Mouse (Mus musculus) stomach, embryonic 15.5 days (tissue): ENCODE measurements around the gene Irf2. TPM values are rescaled to one million over a fixed set of nuclear protein-coding genes. Genes with fewer than 3 reads are reported as not detected.

ENCODE experiments used
- ATAC-seq: fragments of 200-750 bp; cut with Nextera tagmentation; 2 replicates; pipeline ENCODE4 v1.8.0; 2017; ENCODE audit warnings: low read depth, moderate number of reproducible peaks, moderate TSS enrichment; ENCODE audit not compliant: insufficient read depth, low FRiP score
- H3K27ac ChIP-seq: fragments of 300-500 bp; sonication (generic); 2 replicates; pipeline ENCODE4 v1.5.1; 2015; ENCODE audit warnings: mild to moderate bottlenecking, inconsistent platforms
- H3K27me3 ChIP-seq: fragments of 300-500 bp; sonication (generic); replicated peaks from 2 replicates; pipeline ENCODE4 v1.6.1; 2015; ENCODE audit warnings: inconsistent platforms
- H3K36me3 ChIP-seq: fragments of 300-500 bp; sonication (generic); 2 replicates; pipeline ENCODE4 v1.6.1; 2015; ENCODE audit warnings: inconsistent platforms
- H3K4me1 ChIP-seq: fragments of 300-500 bp; sonication (generic); 2 replicates; pipeline ENCODE4 v1.6.1; 2015; ENCODE audit warnings: inconsistent platforms
- H3K4me2 ChIP-seq: fragments of 300-500 bp; sonication (generic); 2 replicates; pipeline ENCODE4 v1.6.1; 2015; ENCODE audit warnings: mild to moderate bottlenecking, inconsistent platforms
- H3K4me3 ChIP-seq: fragments of 300-500 bp; sonication (generic); replicated peaks from 2 replicates; pipeline ENCODE4 v1.5.1; 2015; ENCODE audit warnings: inconsistent platforms
- H3K9ac ChIP-seq: fragments of 300-500 bp; sonication (generic); 2 replicates; pipeline ENCODE4 v1.6.1; 2015; ENCODE audit warnings: inconsistent platforms
- H3K9me3 ChIP-seq: fragments of 300-500 bp; sonication (generic); 2 replicates; pipeline ENCODE4 v1.6.1; 2016; ENCODE audit warnings: inconsistent platforms
- WGBS: fragments of 180-500 bp; shearing (Covaris S2); methylation state at CpG from one replicate; pipeline ENCODE4 v1.1.7; 2015; 5-methylcytosine and 5-hydroxymethylcytosine counted together
- polyA plus RNA-seq: library from polyadenylated mRNA; unstranded; fragments of >200 nt; fragmentation: Nextera tagmentation; extraction: Ambion mirVana; gene quantifications from 2 replicates; pipeline ENCODE4 v1.2.1, GENCODE M21; 2015

The Irf2 gene
- polyA plus RNA-seq, 1 experiment from 2014 or later = 34.5 TPM

DNA sequence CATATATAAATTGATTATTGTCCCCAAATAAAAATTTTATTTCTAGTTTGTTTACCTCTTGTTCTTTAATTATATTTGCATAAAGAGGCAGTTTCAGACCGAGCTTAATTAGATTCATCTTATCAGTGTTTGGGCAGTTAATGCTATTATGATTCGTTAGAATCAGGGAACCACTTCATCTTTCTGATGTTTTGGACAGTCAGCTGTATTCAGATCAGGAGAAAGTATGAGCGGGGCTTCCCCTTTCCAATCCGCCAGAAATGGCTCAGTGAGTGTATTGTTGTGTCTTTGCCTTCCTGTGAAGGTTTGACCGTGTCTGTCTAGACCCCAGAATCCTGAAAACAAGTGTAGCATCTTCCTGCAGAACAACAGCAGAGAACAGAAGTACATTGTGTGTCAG lies 97.4 kb downstream of the Irf2 start:
- peaks cover 5% of the 10 kb centered on the region; the same call in 1 of the 2 replicates for H3K36me3 ChIP-seq
- 78% methylated on average over 5 of the region's 5 CpGs for WGBS
- H3K4me1 ChIP-seq = peaks cover 2% of the 10 kb centered on the region; the same call in 1 of the 2 replicates
- H3K9ac ChIP-seq = no peak overlapping the region
- H3K27me3 ChIP-seq = no peaks in the 10 kb centered on the region
- H3K4me2 ChIP-seq = no peak overlapping the region
- no peak overlapping the region for H3K27ac ChIP-seq
- ATAC-seq = no peak
- H3K9me3 ChIP-seq = no peaks in the 10 kb centered on the region
- H3K4me3 ChIP-seq = no peak overlapping the region

DNA sequence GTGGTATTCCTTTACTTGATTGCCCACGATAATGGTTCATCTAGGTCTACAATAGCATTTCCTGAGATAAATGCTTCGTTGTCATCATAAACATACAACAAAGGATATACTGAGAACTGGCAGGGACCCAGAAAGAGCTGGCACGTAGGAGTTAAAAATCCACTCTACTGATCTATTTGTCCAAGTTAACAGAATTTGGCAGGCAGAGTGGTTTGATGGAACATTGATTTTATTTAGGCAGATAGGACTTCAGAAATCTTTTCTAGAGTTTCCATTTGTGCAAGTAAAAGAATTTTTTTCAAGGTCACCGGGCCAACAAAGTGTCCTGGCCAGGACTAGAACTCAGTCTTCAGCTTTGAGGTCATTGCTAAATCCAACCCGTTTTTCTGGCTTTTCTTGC lies 98.5 kb downstream of the Irf2 start:
- peaks cover 5% of the 10 kb centered on the region; the same call in 1 of the 2 replicates for H3K36me3 ChIP-seq
- no peak overlapping the region for H3K4me3 ChIP-seq
- no peak overlapping the region for H3K9ac ChIP-seq
- no peak for ATAC-seq
- H3K4me1 ChIP-seq = peaks cover 9% of the 10 kb centered on the region; the same call in 1 of the 2 replicates
- H3K9me3 ChIP-seq = no peaks in the 10 kb centered on the region
- no peaks in the 10 kb centered on the region for H3K27me3 ChIP-seq
- no peak overlapping the region for H3K4me2 ChIP-seq
- WGBS = 76% methylated on average over 5 of the region's 5 CpGs
- H3K27ac ChIP-seq = no peak overlapping the region

DNA sequence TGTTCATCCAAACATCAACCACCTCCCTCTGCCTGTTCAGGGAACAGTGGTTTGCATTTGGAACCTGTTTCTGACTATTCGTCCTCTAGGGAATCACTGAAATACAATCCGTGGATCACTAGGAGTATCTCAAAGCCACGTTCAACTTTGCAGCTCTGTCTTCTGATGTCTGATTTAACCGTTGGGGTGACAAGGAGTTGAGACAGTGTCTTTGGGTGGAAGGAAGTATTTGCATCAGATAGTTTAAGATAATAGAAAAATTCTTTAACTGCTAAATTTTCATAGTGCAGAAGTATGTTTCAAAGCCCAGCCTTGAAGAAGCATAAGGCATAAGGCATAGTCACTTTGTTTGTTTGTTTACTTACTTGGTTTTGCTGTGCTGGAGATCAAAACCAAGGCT lies 100.9 kb downstream of the Irf2 start:
- Histone ChIP-seq H3K9me3 (no peaks in the 10 kb centered on the region), H3K4me1 (peaks cover 12% of the 10 kb centered on the region; the same call in 1 of the 2 replicates), H3K4me3 (no peak overlapping the region), H3K36me3 (peaks cover 5% of the 10 kb centered on the region; the same call in 1 of the 2 replicates), H3K27ac (no peak overlapping the region), H3K4me2 (no peak overlapping the region), H3K9ac (no peak overlapping the region), H3K27me3 (no peaks in the 10 kb centered on the region)
- ATAC-seq = no peak
- WGBS = 84% methylated on average over 4 of the region's 4 CpGs

DNA sequence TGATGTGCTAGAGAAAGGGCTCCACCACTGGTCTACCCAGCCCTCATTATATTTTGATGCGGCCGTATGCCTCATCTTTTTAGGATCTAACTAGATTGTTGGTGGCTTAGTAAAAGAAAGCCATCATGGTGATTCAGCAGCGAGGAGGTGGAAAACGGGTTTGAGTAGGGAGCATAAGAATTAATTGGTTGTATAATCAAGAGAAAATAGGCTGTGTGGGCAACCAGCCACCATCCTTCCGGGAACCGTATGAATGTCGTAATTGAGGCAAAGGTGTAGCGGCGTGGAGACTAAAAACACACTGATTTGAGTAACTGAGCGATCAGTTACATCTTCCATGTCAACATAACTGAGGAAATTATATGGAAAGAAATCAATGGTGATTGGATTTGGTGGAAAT lies 101.3 kb downstream of the Irf2 start:
- Histone ChIP-seq H3K27ac (no peak overlapping the region), H3K27me3 (no peaks in the 10 kb centered on the region), H3K4me1 (peaks cover 12% of the 10 kb centered on the region; the same call in 1 of the 2 replicates), H3K36me3 (peaks cover 6% of the 10 kb centered on the region), H3K4me2 (no peak overlapping the region), H3K9ac (no peak overlapping the region), H3K4me3 (no peak overlapping the region), H3K9me3 (no peaks in the 10 kb centered on the region)
- WGBS = 94% methylated on average over 10 of the region's 10 CpGs
- ATAC-seq = no peak

DNA sequence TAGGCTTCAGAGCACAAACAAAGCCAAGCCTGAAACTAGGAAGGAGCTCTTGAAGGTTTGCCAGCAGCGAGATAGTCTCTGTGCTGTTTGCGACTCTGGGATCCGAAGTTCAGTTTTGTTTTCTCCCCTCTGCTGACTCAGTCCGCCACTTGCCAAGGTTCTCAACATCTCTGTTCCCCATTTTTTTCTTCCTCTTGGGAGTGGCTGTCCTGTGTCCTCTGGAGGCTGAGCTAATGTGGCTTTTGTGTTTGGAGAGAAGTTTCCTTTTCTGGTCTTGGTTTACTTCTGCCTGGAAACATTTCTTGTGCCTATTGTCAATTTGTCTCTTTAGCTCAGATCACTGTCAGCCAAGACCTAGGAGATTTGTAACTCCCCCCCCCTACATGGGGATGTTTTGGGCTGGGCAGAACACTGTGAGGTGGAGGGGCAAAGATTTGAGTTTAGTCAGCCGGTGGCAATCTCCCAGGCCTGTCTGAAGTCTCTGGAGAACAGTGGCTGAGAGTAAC lies 103.2 kb downstream of the Irf2 start:
- Histone ChIP-seq H3K4me2 (peak overlapping the region; percentile 19; the same call in 1 of the 2 replicates), H3K4me3 (no peak overlapping the region), H3K9ac (no peak overlapping the region), H3K36me3 (peaks cover 13% of the 10 kb centered on the region), H3K27ac (peak overlapping the region; percentile 82), H3K9me3 (no peaks in the 10 kb centered on the region), H3K27me3 (no peaks in the 10 kb centered on the region), H3K4me1 (peaks cover 12% of the 10 kb centered on the region; the same call in 1 of the 2 replicates)
- 31% methylated on average over 5 of the region's 5 CpGs for WGBS
- ATAC-seq = no peak

DNA sequence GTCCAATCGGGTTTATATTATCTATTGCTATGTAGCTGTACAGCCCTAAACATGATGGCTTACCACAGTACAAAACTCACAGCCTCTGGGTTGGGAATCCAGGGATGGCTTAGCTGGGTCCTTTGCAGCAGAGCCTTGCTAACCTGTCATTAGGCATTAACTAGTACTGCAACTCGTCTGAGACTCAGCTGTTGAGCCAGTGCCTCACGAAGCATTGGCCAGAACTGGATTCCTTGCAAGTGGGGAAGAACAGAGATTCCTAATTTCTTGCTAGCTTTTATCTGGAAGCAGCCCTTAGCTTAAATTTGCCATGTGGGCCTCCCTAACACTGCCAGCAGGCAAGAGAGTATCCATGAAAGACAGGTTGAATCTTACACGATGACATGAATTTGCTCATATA lies 104.3 kb downstream of the Irf2 start:
- Histone ChIP-seq H3K9ac (no peak overlapping the region), H3K9me3 (no peaks in the 10 kb centered on the region), H3K36me3 (peaks cover 13% of the 10 kb centered on the region), H3K4me3 (no peak overlapping the region), H3K27me3 (no peaks in the 10 kb centered on the region), H3K27ac (peak overlapping the region; percentile 74; the same call in 1 of the 2 replicates), H3K4me2 (no peak overlapping the region), H3K4me1 (peaks cover 12% of the 10 kb centered on the region; the same call in 1 of the 2 replicates)
- no peak for ATAC-seq
- 84% methylated on average over 4 of the region's 4 CpGs for WGBS

DNA sequence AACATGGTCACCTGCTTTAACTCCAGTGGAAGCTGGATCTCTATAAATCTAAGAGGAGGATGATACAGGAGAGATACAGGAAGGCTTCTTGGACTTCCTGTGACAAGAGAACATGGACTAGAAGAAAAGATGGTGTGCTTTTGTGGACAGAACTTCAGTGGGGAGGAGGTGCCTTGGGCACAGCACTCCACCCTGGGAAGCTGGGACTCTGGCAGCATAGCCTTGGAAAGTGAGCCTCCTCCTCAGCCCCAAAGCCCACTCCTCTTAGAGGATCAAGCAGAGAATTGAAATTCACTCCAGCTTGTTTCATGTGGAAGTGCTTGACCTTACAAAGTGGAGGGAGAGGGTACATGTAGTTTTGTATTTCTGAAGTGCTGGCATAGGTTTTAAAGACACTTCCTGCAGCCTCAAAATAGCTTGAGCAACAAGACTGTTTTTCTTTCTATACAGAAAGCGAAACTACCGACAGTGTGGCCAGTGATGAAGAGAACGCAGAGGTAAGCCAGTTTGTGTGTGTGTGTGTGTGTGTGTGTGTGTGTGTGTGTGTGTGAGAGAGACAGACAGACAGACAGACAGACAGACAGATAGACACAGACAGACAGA lies 104.9 kb downstream of the Irf2 start:
- Histone ChIP-seq H3K27me3 (no peaks in the 10 kb centered on the region), H3K4me2 (no peak overlapping the region), H3K4me1 (peaks cover 12% of the 10 kb centered on the region; the same call in 1 of the 2 replicates), H3K27ac (peak overlapping the region; percentile 74), H3K4me3 (no peak overlapping the region), H3K36me3 (peaks cover 13% of the 10 kb centered on the region), H3K9ac (no peak overlapping the region), H3K9me3 (no peaks in the 10 kb centered on the region)
- no peak for ATAC-seq
- WGBS = 67% methylated on average over 3 of the region's 3 CpGs

DNA sequence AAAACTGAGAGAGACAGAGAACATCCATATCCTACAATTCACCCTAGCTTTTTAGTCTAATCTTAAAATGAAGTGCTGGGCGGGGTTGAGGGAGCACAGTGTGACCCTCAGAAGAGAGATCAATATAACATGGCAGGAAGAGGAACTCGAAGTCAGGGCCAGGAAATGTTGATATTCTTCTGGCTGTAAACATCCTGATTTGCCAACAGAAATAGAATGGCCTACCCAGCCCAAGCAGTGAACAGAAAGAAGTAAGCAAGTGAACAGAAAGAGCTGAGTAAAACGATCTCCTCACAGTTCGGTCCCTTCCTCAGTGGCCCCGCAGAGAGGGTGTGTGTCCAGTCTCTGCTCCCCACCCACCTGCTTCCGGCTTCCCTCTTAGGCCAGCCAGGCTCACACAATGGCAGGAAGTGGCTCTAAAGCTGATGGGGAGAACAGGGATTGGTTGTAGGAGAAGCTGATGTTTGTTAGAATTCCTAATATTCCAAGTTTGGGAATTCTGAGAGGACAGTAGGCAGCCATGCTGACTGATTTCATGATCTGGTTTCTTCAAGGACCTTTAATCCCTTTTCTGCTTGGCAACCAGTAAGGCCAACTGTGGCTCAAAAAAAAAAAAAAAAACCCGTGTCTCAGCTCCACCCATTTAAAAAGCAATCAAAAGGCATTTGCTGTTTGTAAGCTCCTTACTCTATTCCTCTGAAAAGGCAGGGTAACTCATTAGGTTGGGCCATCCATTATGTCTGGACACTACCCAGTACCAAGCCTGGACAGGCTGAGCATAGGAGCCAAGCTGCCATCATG lies 105.6 kb downstream of the Irf2 start:
- H3K4me1 ChIP-seq = peaks cover 12% of the 10 kb centered on the region; the same call in 1 of the 2 replicates
- H3K27me3 ChIP-seq = no peaks in the 10 kb centered on the region
- no peak overlapping the region for H3K4me2 ChIP-seq
- 53% methylated on average over 7 of the region's 7 CpGs for WGBS
- H3K4me3 ChIP-seq = no peak overlapping the region
- peaks cover 11% of the 10 kb centered on the region for H3K36me3 ChIP-seq
- ATAC-seq = no peak
- H3K9me3 ChIP-seq = no peaks in the 10 kb centered on the region
- peak overlapping the region; percentile 74 for H3K27ac ChIP-seq
- H3K9ac ChIP-seq = no peak overlapping the region

DNA sequence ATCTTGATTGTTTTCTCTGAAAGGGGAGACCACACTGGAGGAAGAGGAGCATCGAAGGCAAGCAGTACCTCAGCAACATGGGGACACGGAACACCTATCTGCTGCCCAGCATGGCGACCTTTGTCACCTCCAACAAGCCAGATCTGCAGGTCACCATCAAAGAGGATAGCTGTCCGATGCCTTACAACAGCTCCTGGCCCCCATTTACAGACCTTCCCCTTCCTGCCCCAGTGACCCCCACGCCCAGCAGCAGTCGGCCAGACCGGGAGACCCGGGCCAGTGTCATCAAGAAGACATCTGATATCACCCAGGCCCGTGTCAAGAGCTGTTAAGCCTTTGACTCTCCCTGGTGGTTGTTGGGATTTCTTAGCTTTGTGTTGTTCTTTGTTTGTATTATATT lies 106.4 kb downstream of the Irf2 start:
- peaks cover 9% of the 10 kb centered on the region for H3K36me3 ChIP-seq
- H3K9me3 ChIP-seq = no peaks in the 10 kb centered on the region
- H3K9ac ChIP-seq = no peak overlapping the region
- H3K4me2 ChIP-seq = no peak overlapping the region
- no peaks in the 10 kb centered on the region for H3K27me3 ChIP-seq
- H3K4me1 ChIP-seq = peaks cover 12% of the 10 kb centered on the region; the same call in 1 of the 2 replicates
- 77% methylated on average over 9 of the region's 9 CpGs for WGBS
- no peak overlapping the region for H3K4me3 ChIP-seq
- no peak for ATAC-seq
- H3K27ac ChIP-seq = peak overlapping the region; percentile 57; the same call in 1 of the 2 replicates

DNA sequence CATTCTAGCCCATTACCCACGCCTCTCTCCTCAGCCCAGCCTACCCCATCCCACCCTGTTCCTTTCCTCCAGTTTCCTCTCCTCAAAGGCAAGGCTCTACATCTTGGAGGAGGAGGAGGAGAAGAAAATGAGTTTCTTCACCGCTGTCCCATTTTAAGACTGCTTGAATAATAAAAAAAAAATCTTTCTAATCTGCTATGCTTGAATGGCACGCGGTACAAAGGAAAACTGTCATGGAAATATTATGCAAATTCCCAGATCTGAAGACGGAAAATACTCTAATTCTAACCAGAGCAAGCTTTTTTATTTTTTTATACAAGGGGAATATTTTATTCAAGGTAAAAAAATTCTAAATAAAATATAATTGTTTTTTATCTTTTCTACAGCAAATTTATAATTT lies 107.4 kb downstream of the Irf2 start:
- H3K36me3 ChIP-seq = peaks cover 9% of the 10 kb centered on the region
- no peak overlapping the region for H3K27ac ChIP-seq
- peaks cover 10% of the 10 kb centered on the region; the same call in 1 of the 2 replicates for H3K4me1 ChIP-seq
- no peak overlapping the region for H3K4me3 ChIP-seq
- H3K27me3 ChIP-seq = no peaks in the 10 kb centered on the region
- no peak overlapping the region for H3K9ac ChIP-seq
- no peak for ATAC-seq
- WGBS = 97% methylated on average over 5 of the region's 5 CpGs
- H3K4me2 ChIP-seq = no peak overlapping the region
- no peaks in the 10 kb centered on the region for H3K9me3 ChIP-seq

DNA sequence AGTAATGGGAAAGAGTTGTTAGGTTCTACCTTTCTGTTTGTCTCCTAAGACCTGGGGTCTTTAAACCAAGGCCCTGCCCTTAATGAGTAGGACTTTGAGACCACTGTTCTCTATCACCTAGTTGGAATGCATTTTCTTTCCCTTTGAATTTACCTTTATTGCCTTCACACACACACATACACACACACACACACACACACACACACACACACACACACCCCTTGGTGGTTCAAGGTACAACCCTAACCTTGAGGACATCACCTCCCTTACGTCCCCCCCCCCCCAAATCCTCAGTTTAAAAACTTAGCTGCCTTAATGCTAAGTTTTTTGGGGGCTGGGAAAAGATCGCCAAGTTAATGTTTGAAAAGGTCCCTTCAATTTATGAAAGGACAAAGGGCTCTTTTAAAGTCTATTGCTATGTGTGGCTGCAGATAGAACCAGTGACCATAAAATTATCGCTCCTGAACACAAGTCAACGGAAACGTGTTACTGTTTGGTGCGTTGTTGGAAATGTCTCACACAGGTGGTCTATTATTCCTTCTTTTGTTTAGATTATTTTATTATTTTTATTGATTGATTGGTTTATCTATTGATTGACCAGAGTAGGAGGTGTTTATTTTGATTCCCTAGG lies 108.6 kb downstream of the Irf2 start:
- no peak overlapping the region for H3K4me2 ChIP-seq
- ATAC-seq = no peak

More for the DNA sequence above, 108.6 kb downstream of the Irf2 start:
- H3K9me3 ChIP-seq = no peaks in the 10 kb centered on the region
- no peak overlapping the region for H3K4me3 ChIP-seq
- 75% methylated on average over 6 of the region's 6 CpGs for WGBS
- no peak overlapping the region for H3K27ac ChIP-seq
- no peaks in the 10 kb centered on the region for H3K27me3 ChIP-seq
- peaks cover 9% of the 10 kb centered on the region for H3K36me3 ChIP-seq
- no peak overlapping the region for H3K9ac ChIP-seq
- H3K4me1 ChIP-seq = peaks cover 3% of the 10 kb centered on the region; the same call in 1 of the 2 replicates
